Mouse (Mus musculus): ENCODE results near the gene Apold1. TPM values are rescaled to one million over a fixed set of nuclear protein-coding genes. Genes with fewer than 3 reads are reported as not detected.

The Apold1 gene
- polyA plus RNA-seq, 1 experiment, result 0.42 TPM

DNA sequence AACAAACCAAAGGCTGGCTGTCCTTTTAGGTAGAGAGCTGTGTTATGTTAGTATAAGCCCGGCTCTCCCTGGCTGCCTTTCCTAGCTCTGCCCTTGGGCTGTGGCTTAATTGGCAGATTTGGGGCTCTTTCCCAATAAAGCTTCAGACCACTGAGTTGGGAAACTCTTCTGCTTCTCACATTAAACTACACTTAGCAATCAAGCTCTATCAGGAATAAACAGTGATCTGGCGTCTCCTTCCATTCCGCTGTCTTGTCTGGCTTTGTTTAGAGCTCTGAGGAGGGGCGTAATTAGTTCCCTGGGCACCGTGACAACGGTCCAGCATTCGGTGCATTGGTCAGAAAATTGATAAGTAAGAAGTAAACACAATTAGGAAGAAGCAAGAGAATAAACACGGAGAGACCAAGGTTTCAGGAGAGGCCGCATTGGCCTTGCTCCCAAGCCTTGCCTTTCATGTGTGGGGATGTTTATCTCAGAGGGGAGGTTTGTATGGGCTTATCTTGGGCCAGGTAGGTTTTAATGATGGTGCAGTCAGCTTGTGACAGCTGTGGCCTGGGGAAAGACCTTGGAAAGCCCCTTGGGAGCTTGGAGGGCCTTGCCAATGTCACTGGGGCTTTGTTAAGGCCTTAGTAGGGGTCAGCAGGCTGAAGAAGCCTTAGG, 19.5 kb upstream of the Apold1 start:
- TF ChIP-seq GATA1 (IDR thresholded peaks at IDR 0.05; ENCODE audit: low read length), result no peak

DNA sequence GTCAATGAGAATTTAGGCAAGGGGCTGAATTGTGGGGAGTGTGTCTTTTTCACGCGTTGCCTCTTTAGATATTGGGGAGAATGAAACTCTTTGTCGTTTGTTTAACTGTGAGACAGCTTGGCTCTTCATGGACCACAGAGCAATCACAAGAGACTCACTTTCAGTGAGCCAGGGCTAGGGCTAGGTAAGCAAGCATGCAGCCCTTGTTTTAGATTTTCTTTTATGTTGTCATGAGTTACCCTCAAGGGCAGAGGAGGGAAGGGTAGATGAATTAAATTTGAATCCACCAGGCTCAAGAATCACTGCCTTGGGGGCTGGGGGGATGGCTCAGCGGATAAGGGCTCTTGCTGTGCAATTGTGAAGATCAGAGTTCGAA, 19.0 kb upstream of the Apold1 start:
- no peak for TF ChIP-seq GATA1 (IDR thresholded peaks at IDR 0.05; ENCODE audit: low read length)

DNA sequence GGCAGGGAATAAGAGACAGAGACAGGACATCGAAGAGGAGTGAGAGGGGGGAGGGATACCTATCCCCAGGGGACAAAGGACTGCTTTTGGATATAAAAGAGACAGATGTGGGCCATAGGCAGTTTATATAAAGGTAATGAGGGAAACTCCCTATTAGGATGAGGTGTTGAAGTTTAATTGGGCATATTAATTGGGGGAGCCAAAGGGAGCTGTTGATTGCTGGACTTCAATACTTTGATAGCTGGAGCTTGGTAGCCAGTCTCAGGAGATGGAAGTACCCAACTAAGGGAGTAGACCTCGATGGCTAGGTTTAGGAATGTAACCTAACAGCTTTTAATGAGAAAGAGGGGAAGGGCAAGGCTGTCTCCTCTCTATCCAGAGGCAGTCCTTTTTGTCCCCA, 17.6 kb upstream of the Apold1 start:
- no peak for TF ChIP-seq GATA1 (IDR thresholded peaks at IDR 0.05; ENCODE audit: low read length)

DNA sequence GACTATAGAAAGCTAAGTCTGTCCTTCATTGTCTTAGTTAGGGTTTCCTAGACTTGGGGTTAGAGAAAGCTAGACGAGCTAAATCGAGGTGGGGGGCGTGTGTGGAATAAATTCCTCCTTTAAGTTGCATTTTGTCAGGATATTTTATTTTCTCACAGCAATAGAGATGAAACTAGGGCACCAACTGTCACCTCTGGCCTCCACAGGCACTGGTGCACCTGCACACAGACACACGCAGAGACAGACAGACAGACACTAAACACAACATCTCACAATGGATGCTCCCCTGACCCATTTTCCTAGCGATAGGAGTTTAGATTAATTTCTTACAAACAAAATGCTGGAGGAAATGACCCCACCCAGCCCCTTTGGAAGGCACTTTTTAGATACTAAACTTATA, 14.8 kb upstream of the Apold1 start:
- no peak for TF ChIP-seq GATA1 (IDR thresholded peaks at IDR 0.05; ENCODE audit: low read length)

DNA sequence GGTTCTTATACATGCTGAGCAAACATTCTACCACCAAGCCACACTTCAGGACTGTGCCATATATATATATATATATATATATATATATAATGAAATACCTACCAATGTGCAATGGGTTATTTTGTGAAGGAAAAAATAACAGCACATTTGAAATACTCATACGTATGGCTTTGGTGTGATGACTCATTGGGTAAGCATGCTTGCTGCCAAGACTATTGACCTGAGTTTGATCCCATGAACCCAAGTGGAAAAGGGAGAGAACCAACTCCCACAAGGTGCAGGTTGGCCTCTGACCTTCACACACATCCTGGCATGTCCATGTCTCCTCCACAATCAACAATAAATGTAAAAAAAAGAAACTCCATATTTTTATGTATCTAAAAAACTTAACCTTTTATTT, 13.2 kb upstream of the Apold1 start:
- TF ChIP-seq GATA1 (IDR thresholded peaks at IDR 0.05; ENCODE audit: low read length), result no peak

DNA sequence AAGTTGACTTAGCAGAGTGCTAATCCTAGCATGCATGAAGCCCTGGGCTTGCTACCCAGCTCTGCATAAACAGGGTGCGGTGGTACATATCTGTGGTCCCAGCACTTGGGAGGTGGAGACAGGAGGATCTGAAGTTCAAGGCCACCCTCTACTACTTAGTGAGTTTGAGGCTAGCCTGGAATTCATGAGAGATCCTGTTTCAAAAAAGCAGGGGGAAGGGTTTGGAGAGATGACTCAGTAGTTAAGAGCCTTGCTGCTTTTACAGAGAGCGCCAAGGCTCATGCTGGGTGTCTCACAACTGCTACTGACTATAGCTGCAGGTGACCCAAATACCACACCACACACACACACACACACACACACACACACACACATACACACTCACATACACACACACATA, 12.0 kb upstream of the Apold1 start:
- no peak for TF ChIP-seq GATA1 (IDR thresholded peaks at IDR 0.05; ENCODE audit: low read length)

DNA sequence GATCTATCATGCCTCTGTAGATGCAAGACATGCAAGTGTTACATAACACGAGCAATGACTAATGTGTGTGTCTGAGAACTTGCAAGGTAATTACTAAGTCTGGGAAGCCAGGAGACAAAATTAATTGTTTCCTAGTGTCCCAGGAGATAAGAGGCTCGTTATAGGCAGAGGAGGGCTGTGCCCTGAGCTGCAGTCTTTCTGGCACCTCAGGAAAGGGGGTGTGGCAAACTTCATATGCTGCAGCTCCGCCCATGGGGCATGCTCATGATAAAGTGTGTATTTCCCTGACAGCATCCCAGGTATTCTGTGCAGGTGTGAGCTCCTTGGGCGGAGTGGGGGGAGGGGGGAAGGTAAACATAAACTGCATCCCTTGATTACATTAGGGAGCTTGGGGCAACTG, 9.4 kb upstream of the Apold1 start:
- TF ChIP-seq GATA1 (IDR thresholded peaks at IDR 0.05; ENCODE audit: low read length), result no peak

DNA sequence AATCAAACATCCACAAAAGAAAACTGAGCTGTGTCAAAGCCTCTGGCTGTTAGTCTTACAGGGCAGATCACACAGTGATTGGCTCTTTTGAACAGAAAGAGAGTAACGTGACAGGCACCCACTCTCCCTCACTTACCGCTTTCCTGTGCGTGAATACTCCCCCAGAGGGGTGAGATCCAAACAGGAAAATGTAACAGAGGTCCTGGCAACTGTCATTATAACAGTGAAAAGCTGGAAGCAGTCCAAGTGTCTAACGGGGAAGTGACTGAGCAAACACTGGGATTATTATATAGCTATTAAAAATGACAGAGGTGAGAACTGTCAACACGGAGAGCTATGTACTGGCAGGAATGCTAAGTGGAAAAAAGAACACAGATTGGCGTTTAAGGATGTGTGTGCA, 4.9 kb upstream of the Apold1 start:
- no peak for TF ChIP-seq GATA1 (IDR thresholded peaks at IDR 0.05; ENCODE audit: low read length)

DNA sequence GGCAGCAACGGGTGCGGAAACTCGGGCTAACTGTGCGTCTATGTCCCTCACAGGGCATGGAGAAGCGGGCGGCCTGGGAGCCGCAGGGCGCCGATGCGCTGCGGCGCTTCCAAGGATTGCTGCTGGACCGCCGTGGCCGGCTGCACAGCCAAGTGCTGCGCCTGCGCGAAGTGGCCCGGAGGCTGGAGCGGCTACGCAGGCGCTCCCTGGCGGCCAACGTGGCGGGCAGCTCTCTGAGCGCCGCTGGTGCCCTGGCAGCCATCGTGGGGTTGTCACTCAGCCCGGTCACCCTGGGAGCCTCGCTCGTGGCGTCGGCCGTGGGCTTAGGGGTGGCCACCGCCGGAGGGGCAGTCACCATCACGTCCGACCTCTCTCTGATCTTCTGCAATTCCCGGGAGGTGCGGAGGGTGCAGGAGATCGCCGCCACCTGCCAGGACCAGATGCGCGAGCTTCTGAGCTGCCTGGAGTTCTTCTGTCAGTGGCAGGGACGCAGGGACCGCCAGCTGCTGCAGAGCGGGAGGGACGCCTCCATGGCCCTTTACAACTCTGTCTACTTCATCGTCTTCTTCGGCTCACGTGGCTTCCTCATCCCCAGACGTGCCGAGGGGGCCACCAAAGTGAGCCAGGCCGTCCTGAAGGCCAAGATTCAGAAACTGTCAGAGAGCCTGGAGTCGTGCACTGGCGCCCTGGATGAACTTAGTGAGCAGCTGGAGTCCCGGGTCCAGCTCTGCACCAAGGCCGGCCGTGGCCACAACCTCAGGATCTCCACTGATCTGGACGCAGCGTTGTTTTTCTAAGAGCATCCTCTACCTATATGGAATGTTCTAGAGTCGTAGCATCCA, 2.2 kb downstream of the Apold1 start:
- no peak for TF ChIP-seq GATA1 (IDR thresholded peaks at IDR 0.05; ENCODE audit: low read length)

DNA sequence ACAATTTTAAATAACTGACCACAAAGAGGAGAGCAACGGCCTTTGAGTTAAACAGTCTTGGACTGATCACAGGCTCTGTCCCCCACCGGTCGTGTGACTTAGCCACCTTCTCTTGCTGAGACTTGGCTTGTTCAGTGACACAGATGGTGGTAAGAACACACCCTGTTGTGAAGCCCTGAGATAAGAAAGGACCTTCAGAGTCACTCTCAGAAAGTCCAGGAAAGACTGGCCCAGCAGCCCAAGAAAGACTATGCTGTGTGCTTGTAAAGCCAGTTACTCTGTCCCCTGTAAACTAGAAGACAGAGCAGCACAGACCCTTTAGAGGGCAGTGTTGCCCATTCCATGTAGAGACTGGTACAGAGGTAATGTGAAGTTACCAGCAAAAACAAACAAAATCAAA, 3.2 kb downstream of the Apold1 start:
- no peak for TF ChIP-seq GATA1 (IDR thresholded peaks at IDR 0.05; ENCODE audit: low read length)

DNA sequence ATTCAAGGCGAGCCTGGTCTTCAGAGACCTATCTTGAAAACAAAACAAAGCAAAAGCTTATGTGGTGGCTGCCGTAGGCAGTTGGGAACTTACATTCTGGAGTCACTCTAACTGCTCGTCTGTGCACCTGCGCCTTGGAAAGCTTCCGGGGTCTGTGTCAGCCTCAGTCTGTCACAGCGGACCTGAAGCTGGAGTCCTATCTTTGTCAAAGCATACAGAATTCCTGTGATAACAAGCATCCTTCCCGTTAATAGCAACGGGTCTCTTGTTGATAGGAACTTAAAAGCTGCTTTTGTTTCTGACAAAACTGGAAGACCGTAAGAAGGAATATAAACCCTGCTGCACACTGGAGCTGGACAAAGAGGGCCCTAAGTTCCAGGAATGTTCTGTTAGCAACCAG, 6.9 kb downstream of the Apold1 start:
- no peak for TF ChIP-seq GATA1 (IDR thresholded peaks at IDR 0.05; ENCODE audit: low read length)

DNA sequence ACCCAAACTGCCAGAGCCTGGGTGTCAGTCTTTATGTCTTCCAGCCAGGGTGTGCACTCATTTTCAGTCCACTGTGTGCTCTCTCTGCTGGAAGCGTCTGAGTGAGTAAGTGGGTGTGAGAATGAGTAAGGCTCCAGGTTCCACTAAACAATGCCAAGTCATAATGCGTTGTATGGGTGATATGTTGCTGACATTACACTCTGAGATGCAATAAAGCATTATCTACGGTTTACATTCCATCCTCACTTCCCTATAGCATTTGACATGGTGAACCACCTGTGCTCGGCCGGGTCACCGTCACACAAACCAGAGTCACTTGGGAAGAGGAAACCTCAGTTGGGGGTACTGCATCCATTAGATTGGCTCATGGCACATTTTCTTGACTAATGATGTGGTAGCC, 9.2 kb downstream of the Apold1 start:
- no peak for TF ChIP-seq GATA1 (IDR thresholded peaks at IDR 0.05; ENCODE audit: low read length)

DNA sequence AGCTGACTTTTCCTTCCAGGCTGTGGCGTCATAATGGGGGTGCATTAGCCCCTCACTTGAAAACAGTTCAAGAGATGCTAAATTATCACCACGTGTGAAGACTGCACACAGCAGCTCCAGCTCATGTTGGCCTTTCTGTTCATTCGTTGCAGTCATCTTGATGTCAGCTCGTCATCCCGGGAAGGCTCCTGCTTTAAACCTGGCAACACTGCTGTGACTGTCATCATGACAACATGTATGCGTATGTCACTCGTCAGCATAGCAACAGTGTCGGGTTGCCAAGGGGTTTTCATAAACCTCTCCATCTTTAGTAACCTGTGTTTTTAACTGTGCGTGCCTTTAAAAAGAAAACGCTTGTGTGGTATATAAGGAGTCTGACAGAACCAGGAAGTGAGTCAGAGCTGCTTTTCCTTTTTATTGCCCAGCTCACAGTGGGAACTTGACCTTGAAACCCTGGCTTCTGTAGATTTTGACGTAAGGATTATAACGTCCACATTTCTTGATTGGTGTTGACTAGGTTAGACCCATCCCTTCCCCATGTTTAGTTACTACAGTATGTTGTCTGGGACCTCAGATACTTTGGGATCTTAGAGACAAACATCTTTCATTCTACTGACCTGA, 12.6 kb downstream of the Apold1 start:
- TF ChIP-seq GATA1 (IDR thresholded peaks at IDR 0.05; ENCODE audit: low read length), result no peak

DNA sequence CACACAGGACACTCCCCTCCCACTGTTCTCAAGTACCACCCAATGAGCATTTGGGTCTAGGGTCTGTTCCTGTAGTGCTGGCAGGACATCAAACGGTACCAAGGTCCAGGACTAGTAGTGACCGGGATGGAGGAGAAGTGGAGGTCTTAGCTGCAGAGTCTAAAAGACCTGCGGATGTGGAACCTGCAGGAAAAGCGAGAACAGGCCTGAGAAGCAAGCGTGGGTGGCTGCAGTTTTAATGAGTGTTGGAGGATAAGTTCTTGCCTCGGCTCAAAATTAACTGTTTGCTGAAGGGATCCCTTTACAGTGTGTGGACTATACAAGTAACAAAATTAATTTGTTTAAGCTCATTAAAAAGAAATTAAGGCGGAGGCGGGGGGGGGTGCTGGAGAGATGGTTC, 13.5 kb downstream of the Apold1 start:
- TF ChIP-seq GATA1 (IDR thresholded peaks at IDR 0.05; ENCODE audit: low read length), result no peak

DNA sequence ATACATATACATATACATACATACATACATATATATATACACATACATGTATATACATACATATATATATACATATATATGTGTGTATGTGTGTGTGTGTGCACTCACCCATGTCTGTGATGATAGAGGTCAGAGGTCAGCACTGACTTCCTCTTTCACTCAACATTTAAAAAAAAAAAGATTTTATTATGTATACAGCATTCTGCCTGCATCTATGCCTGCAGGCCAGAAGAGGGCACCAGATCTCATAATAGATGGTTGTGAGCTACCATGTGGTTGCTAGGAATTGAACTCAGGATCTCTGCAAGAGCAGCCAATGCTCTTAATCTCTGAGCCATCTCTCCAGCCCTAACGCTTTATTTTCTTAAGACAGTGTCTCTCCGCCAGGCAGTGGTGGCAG, 15.4 kb downstream of the Apold1 start:
- TF ChIP-seq GATA1 (IDR thresholded peaks at IDR 0.05; ENCODE audit: low read length), result no peak

DNA sequence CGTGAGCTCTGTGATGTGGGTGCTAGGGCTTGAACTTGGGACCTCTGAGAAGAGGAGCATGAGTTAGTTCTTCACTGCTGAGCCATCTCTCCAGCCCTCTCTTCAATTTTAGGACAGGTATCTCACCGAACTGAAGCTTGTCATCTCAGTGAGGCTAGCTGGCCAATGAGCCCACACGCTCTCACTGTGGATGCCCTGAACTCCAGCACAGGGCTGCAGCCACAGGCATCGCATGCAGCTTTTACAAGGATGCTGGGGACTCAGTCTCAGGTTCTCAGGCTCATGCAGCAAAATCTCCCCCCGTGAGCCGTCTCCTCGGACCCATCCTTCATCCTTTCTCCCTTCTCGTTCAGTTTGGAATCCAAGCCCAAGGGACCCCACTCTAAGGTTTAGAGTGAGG, 16.6 kb downstream of the Apold1 start:
- no peak for TF ChIP-seq GATA1 (IDR thresholded peaks at IDR 0.05; ENCODE audit: low read length)

DNA sequence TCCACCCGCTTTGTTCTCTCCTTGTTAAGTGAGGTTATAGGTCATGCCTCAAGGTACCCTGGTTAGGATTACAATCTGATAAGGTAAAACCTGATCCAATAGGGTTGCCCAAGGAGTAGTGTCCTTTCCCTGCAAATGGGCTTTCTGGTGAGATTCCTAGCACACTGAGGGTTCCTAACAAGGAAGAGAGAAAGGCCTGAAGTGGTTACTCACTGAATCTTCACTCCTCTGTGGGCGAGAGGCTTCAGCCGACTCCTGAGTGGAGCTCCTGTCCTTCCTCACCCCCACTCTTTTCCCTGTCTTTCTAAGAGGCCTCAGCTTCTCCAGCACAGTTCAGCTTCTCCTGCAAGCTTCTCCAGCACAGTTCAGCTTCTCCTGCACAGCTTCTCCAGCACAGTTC, 17.3 kb downstream of the Apold1 start:
- TF ChIP-seq GATA1 (IDR thresholded peaks at IDR 0.05; ENCODE audit: low read length), result no peak
